Mouse (Mus musculus) adrenal gland, postnatal 10 days (tissue): Measurements from ENCODE around the gene Tes3-ps. TPM values are rescaled to one million over a fixed set of nuclear protein-coding genes. Genes with fewer than 3 reads are reported as not detected.

ENCODE experiments used
- DNase-seq: peaks from one replicate; pipeline ENCODE4 v3.0.0; 2021; ENCODE audit warnings: mixed read lengths
- long read RNA-seq, 2 experiments: library from polyadenylated mRNA; stranded (forward); transcript quantifications; one replicate each; pipeline ENCODE4 v2.0.0; 2021
- total RNA-seq, 2 experiments: library from RNA; stranded (reverse); gene quantifications; 2 replicates each; pipeline ENCODE4 v1.2.3; 2021

The Tes3-ps gene
- 1 to 10 TPM; 1.1 to 1.3 TPM for total RNA-seq
- long read RNA-seq, experiment 1, partial matches to known transcripts = 0 of 1 reads
- long read RNA-seq, experiment 1, other reads (novel, unspliced or antisense) = 0 of 1 reads
- long read RNA-seq, experiment 2 = 0 reads

GRCm38 (mm10) chr13:49492376-49493368 lies at the start of gene Tes3-ps:
Gene Tes3-ps (plus strand): TSS chr13:49493318.
- no peak for DNase-seq

GRCm38 (mm10) chr13:49444451-49444850 lies 48.7 kb upstream of the Tes3-ps start:
- no peak for DNase-seq

GRCm38 (mm10) chr13:49449318-49449749 lies 43.8 kb upstream of the Tes3-ps start:
- peak; percentile 91 for DNase-seq

GRCm38 (mm10) chr13:49460276-49460675 lies 32.8 kb upstream of the Tes3-ps start:
- DNase-seq = peak; percentile 63

- DNase-seq = peak; percentile 36
Observed at GRCm38 (mm10) chr13:49460692-49461414, 32.3 kb upstream of the Tes3-ps start.

- DNase-seq = peak; percentile 49
Observed at GRCm38 (mm10) chr13:49461458-49462132, 31.5 kb upstream of the Tes3-ps start.

GRCm38 (mm10) chr13:49462921-49463320 lies 30.2 kb upstream of the Tes3-ps start:
- no peak for DNase-seq

- DNase-seq = no peak
Observed at GRCm38 (mm10) chr13:49465875-49466274, 27.2 kb upstream of the Tes3-ps start.

GRCm38 (mm10) chr13:49466393-49467075 lies 26.6 kb upstream of the Tes3-ps start:
- DNase-seq = peak; percentile 84

- DNase-seq = no peak
Observed at GRCm38 (mm10) chr13:49467585-49467984, 25.5 kb upstream of the Tes3-ps start.

- DNase-seq = no peak
Observed at GRCm38 (mm10) chr13:49469002-49469401, 24.1 kb upstream of the Tes3-ps start.

GRCm38 (mm10) chr13:49470319-49470718 lies 22.8 kb upstream of the Tes3-ps start:
- DNase-seq = no peak

- peak; percentile 37 for DNase-seq
Observed at GRCm38 (mm10) chr13:49470806-49471205, 22.3 kb upstream of the Tes3-ps start.

GRCm38 (mm10) chr13:49471981-49472675 lies 21.0 kb upstream of the Tes3-ps start:
- no peak for DNase-seq

- no peak for DNase-seq
Observed at GRCm38 (mm10) chr13:49472676-49473005, 20.5 kb upstream of the Tes3-ps start.

- no peak for DNase-seq
Observed at GRCm38 (mm10) chr13:49477887-49478286, 15.2 kb upstream of the Tes3-ps start.

GRCm38 (mm10) chr13:49478851-49479374 lies 14.2 kb upstream of the Tes3-ps start:
- DNase-seq = no peak

- no peak for DNase-seq
Observed at GRCm38 (mm10) chr13:49479399-49479798, 13.7 kb upstream of the Tes3-ps start.

GRCm38 (mm10) chr13:49480057-49480456 lies 13.1 kb upstream of the Tes3-ps start:
- DNase-seq = peak; percentile 87

GRCm38 (mm10) chr13:49480551-49480950 lies 12.6 kb upstream of the Tes3-ps start:
- peak; percentile 50 for DNase-seq

- no peak for DNase-seq
Observed at GRCm38 (mm10) chr13:49485388-49485787, 7.7 kb upstream of the Tes3-ps start.
